Mouse (Mus musculus): ENCODE results near the gene Mta3.
"Not testable (repeated sequence)": the region's sequence is repeated elsewhere in the genome, so short reads cannot be mapped to it uniquely, and the experiment has no call there.

GRCm38 (mm10) chr17:83860968-83861367 is 155.0 kb downstream of the Mta3 start:
- not testable (repeated sequence) for TF ChIP-seq CTCF (IDR thresholded peaks at IDR 0.05; ENCODE audit: extremely low read depth, insufficient read depth, insufficient read length, insufficient replicate concordance); POLR2A (IDR thresholded peaks at IDR 0.05; ENCODE audit: low read depth, low read length)
